Mouse (Mus musculus): Measurements from ENCODE around the gene Sfxn3.

- TF ChIP-seq CTCF (IDR thresholded peaks at IDR 0.05; ENCODE audit: low read depth): peak; percentile 81
- TF ChIP-seq EP300 (optimal IDR thresholded peaks at IDR 0.05): no peak
Measured at GRCm38 (mm10) chr19:45056364-45056763, 9.1 kb downstream of the Sfxn3 start.
